Mouse (Mus musculus) right cerebral cortex, adult 2 months (tissue): ENCODE measurements at regions not wholly inside any gene's neighbourhood (a gene's known extent, or its start where the extent isn't known, plus 50 kb on each side); places are given as distances from the start of the nearest gene placed in this dataset.

Experiments
- DNase-seq, 2 experiments: peaks; one replicate each; pipeline ENCODE4 v3.0.0; 2021 to 2022; ENCODE audit warnings: low spot score in 2 of 2

GRCm38 (mm10) chr1:35826575-35827114, 241.6 kb upstream of the Hs6st1 start:
- DNase-seq: no peak

- no peak for DNase-seq
Observed at GRCm38 (mm10) chr1:35827471-35827870, 240.7 kb upstream of the Hs6st1 start.

- no peak for DNase-seq
Observed at GRCm38 (mm10) chr1:35834180-35834579, 234.0 kb upstream of the Hs6st1 start.

- no peak for DNase-seq
Observed at GRCm38 (mm10) chr1:35836552-35836951, 231.6 kb upstream of the Hs6st1 start.

GRCm38 (mm10) chr1:35838625-35839024, 229.6 kb upstream of the Hs6st1 start:
- DNase-seq: no peak

- no peak for DNase-seq
Observed at GRCm38 (mm10) chr1:35839446-35839845, 228.8 kb upstream of the Hs6st1 start.

GRCm38 (mm10) chr1:35841626-35842025, 226.6 kb upstream of the Hs6st1 start:
- no peak for DNase-seq

- no peak for DNase-seq
Observed at GRCm38 (mm10) chr1:35842707-35843106, 225.5 kb upstream of the Hs6st1 start.

GRCm38 (mm10) chr1:35843566-35843965, 224.6 kb upstream of the Hs6st1 start:
- no peak for DNase-seq

- DNase-seq: no peak
Observed at GRCm38 (mm10) chr1:35846224-35846936, 221.8 kb upstream of the Hs6st1 start.

GRCm38 (mm10) chr1:35848160-35848954, 219.8 kb upstream of the Hs6st1 start:
- DNase-seq: no peak

- no peak for DNase-seq
Observed at GRCm38 (mm10) chr1:35849406-35850190, 218.6 kb upstream of the Hs6st1 start.

GRCm38 (mm10) chr1:35850191-35850545, 218.0 kb upstream of the Hs6st1 start:
- no peak for DNase-seq

GRCm38 (mm10) chr1:35850566-35851085, 217.6 kb upstream of the Hs6st1 start:
- no peak for DNase-seq

GRCm38 (mm10) chr1:35851681-35852409, 216.4 kb upstream of the Hs6st1 start:
- no peak for DNase-seq

GRCm38 (mm10) chr1:35853018-35853417, 215.2 kb upstream of the Hs6st1 start:
- DNase-seq: no peak

GRCm38 (mm10) chr1:35855650-35856049, 212.6 kb upstream of the Hs6st1 start:
- DNase-seq: no peak

- no peak for DNase-seq
Observed at GRCm38 (mm10) chr1:35858342-35858741, 209.9 kb upstream of the Hs6st1 start.

- DNase-seq: no peak
Observed at GRCm38 (mm10) chr1:35860779-35861178, 207.4 kb upstream of the Hs6st1 start.

- no peak for DNase-seq
Observed at GRCm38 (mm10) chr1:35862196-35862595, 206.0 kb upstream of the Hs6st1 start.

- DNase-seq: no peak
Observed at GRCm38 (mm10) chr1:35862661-35863060, 205.5 kb upstream of the Hs6st1 start.
